Mouse (Mus musculus): ENCODE measurements at regions not wholly inside any gene's neighbourhood (a gene's known extent, or its start where the extent isn't known, plus 50 kb on each side); places are given as distances from the start of the nearest gene placed in this dataset.

DNA sequence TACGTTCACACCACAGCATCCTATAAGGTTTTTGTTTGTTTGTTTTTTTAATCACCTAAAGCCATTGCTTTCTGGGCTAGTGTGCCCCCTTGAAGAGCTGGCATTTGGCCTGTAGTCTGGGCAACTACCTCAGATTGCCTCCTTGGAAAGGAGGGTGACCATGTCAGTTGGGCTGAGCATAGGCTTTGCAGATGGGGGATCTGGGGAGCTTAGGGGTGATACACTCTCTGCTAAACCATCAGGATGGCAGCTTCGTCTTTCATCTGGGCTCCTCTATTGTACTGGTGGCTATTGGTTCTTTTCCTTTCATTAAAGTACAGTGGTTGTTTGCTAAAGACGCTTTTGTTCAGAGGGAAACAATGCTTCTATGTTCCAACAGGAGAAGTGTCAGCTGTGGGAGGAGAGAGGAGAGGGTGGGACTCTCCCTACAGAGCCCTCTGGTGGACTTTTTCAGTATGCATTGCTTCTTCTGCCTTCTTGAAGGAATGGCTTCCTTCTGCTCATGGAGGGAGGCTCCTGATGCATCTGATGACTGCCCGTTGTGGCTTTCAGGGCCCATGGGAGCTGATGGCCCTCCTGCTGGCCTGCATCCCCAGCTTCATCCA, 196.8 kb downstream of the Pten start:
- TF ChIP-seq MAX (IDR thresholded peaks at IDR 0.05) (no peak), CTCF (IDR thresholded peaks at IDR 0.05; ENCODE audit: control insufficient read depth, insufficient read depth, insufficient read length) (no peak), USF1 (IDR thresholded peaks at IDR 0.05; ENCODE audit: low read depth) (no peak), MYOG (IDR thresholded peaks at IDR 0.05; ENCODE audit: control insufficient read depth, extremely low read depth, insufficient read length) (no peak), CEBPB (IDR thresholded peaks at IDR 0.05; ENCODE audit: low read depth) (no peak), MYOD1 (IDR thresholded peaks at IDR 0.05; ENCODE audit: control insufficient read depth, insufficient read length, low read depth) (no peak)
